Mouse (Mus musculus) bone marrow, adult 2 months (tissue): ENCODE results near the gene Tmem170. TPM values are rescaled to one million over a fixed set of nuclear protein-coding genes. Genes with fewer than 3 reads are reported as not detected.

Experiments
- H3K27ac ChIP-seq: fragments of 200-500 bp; 2 replicates; pipeline ENCODE4 v1.5.1; 2012; ENCODE audit warnings: low read depth, mild to moderate bottlenecking, control low read depth, inconsistent platforms, low read length; ENCODE audit not compliant: control insufficient read depth, poor library complexity, insufficient read depth
- H3K4me1 ChIP-seq: fragments of 200-500 bp; 2 replicates; pipeline ENCODE4 v1.6.1; 2011; ENCODE audit warnings: low read length; ENCODE audit not compliant: control insufficient read depth, insufficient read depth
- H3K4me3 ChIP-seq: fragments of 200-500 bp; replicated peaks from 2 replicates; pipeline ENCODE3; 2011; ENCODE audit warnings: mild to moderate bottlenecking, low read depth, low read length, control low read depth; ENCODE audit not compliant: control insufficient read depth
- CTCF ChIP-seq: fragments of 200-500 bp; IDR thresholded peaks from 2 replicates; pipeline ENCODE4 v1.5.1; 2011; ENCODE audit warnings: low read length, control low read depth; ENCODE audit not compliant: control insufficient read depth, insufficient read depth
- POLR2A ChIP-seq: fragments of 200-500 bp; IDR thresholded peaks from 2 replicates; pipeline ENCODE4 v1.6.1; 2011; ENCODE audit warnings: low read depth, mild to moderate bottlenecking, control low read depth, low read length, borderline replicate concordance; ENCODE audit not compliant: control insufficient read depth
- WGBS: fragments of 180-500 bp; shearing (Covaris S2); methylation state at CpG from one replicate; pipeline ENCODE4 v1.1.7; 2018; 5-methylcytosine and 5-hydroxymethylcytosine counted together
- polyA plus RNA-seq: library from polyadenylated mRNA; stranded (reverse); fragments of >200 nt; gene quantifications from 2 replicates; pipeline ENCODE4 v1.2.4, GENCODE M21; 2011; ENCODE audit warnings: low replicate concordance; ENCODE audit not compliant: missing spikeins, insufficient read depth, insufficient read length

The Tmem170 gene
- polyA plus RNA-seq, 1 experiment: 5.0 TPM

DNA sequence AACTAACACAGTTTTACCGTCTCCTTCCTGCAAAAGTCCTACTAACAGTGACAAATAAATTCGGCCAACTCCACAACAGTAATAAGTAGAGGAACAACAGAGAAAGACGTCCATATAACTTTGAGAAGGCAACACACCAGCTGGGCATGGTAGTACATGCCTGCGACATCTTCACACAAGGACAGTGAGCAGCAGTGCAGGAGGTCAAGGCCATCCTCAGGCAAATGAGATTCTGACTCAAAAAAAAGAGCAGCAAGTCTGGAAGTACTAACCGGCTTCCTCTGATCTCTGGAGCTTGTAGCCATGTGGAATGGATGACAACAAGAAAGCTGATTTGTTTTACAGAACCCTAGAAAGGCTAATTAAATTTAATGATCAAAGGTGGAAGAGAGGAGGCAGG is 43.6 kb downstream of the Tmem170 start:
- no peak for TF ChIP-seq POLR2A
- no peak for TF ChIP-seq CTCF
- Histone ChIP-seq H3K4me3 (no peak overlapping the region), H3K27ac (no peak overlapping the region), H3K4me1 (no peaks in the 10 kb centered on the region)
- WGBS: 92% methylated on average over 5 of the region's 5 CpGs

DNA sequence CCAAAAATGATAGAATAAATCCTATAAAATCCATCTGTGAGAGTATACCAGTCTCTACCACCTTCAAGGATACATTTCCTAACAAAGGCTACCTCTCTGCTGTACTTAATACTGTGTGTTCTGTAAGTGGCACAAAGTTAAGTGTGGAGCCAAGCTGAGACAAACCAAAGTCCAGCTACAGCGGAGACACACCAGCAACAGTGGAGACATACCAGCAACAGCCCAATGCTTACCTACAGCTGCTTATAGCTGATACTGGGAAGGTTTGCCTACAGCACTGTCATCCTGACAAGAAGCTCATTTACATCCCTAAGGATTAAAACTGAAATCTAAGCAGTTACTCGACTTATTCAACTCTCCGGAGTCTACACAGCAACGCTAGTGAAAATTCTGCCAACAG is 44.6 kb downstream of the Tmem170 start:
- H3K4me1 ChIP-seq: no peaks in the 10 kb centered on the region
- H3K27ac ChIP-seq: no peak overlapping the region
- TF ChIP-seq CTCF (no peak), POLR2A (no peak)
- WGBS: 95% methylated on average over 4 of the region's 4 CpGs
- H3K4me3 ChIP-seq: no peak overlapping the region

DNA sequence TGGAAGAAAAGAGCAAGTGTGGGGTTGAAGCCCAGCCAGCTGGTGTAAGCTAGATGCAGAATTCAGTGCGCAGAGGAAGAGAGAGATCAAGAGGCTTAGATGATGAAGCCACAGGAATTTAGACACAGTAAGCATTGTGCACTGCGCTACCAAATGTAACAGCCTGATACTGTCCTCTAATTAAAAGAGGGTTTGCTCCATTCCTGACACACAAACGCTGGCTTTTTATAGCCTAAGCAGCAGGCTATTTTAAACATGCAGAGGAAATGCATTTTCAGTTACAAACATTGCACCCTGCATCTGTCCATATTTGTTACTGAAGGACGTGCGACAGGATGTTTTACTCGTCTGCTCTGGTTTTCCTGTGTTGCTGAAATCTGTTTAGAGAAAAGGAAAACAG is 48.0 kb downstream of the Tmem170 start:
- WGBS: 85% methylated on average over 6 of the region's 6 CpGs
- H3K27ac ChIP-seq: no peak overlapping the region
- H3K4me3 ChIP-seq: no peak overlapping the region
- no peaks in the 10 kb centered on the region for H3K4me1 ChIP-seq
- TF ChIP-seq CTCF (no peak), POLR2A (no peak)

DNA sequence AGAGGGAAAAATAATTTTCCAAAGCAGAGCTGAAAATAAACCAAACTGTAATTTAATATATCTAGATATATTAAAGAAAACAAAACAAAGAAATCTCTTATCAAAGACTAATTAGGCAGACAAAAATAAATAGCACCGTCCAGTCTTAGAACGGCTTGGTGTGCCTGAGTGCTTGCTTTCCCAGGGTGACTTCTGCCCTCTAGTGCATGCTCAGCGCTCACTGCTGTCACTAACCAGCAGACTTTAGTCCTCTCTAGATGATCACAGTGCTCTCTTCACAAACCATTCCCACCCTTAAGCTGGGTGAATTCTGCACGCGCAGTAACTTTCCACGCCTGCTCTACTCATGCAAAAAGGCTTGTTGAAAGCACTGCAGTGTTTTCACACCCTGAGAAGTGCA is 51.3 kb downstream of the Tmem170 start:
- WGBS: 82% methylated on average over 6 of the region's 6 CpGs
- no peak overlapping the region for H3K4me3 ChIP-seq
- TF ChIP-seq CTCF (peak; percentile 57), POLR2A (no peak)
- peaks cover 6% of the 10 kb centered on the region for H3K4me1 ChIP-seq
- no peak overlapping the region for H3K27ac ChIP-seq

DNA sequence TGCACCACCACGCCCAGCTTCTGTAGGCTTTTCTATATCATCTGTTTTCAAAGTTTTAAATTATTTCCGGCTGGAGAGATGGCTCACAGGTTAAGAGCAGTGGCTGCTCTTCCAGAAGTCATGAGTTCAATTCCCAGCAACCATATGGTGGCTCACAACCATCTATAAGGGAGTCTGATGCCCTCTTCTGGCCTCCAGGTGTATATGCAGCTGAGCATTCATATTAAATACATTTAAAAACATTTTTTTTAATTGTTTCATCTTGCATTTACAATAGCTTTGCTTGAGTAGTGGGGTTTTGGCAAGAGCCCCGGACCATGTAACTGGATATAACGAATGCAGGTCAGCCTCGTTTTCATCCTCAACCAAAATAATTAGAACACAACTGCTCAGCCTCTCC is 52.2 kb downstream of the Tmem170 start:
- TF ChIP-seq POLR2A: no peak
- TF ChIP-seq CTCF: no peak
- 79% methylated on average over 5 of the region's 5 CpGs for WGBS

DNA sequence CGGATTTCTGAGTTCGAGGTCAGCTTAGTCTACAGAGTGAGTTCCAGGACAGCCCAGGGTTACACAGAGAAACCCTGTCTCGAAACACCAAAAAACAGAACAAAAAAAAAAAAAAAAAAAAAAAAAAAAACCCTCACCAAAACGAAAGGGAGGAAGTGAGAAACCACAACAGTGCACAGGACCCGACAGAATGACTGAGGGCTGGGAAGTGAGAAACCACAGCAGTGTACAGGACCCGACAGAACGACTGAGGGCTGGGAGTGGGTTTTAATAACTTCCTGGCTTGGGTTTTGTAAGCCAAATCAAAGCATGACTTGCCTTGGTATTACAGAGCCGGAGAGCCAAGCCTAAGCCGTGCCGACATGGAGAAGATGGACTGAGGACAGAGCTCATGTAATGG is 55.4 kb downstream of the Tmem170 start:
- no peak overlapping the region for H3K4me3 ChIP-seq
- TF ChIP-seq POLR2A (no peak), CTCF (no peak)
- no peak overlapping the region for H3K27ac ChIP-seq
- peaks cover 7% of the 10 kb centered on the region for H3K4me1 ChIP-seq
- 7% methylated on average over 10 of the region's 10 CpGs for WGBS

More for the DNA sequence above, 52.2 kb downstream of the Tmem170 start:
- Histone ChIP-seq H3K27ac (no peak overlapping the region), H3K4me3 (no peak overlapping the region), H3K4me1 (peaks cover 7% of the 10 kb centered on the region)

DNA sequence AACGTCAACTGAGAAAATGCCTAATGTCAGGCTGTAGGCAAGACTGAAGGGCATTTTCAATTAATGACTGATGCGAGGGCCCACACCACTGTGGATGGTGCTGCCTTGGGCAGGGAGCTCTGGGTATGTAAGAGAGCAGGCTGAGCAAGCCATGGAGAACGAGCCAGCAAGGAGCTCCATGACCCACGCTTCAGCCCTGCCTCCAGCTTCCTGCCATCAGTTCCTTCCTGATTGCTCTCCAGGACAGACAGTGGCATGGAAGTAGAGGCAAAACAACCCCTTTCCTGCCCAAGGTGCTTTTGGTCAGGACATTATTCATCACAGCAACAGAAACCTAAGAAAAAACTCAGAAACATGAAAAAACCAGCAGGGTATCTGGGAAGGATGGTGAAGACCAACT is 55.9 kb downstream of the Tmem170 start:
- Histone ChIP-seq H3K27ac (no peak overlapping the region), H3K4me3 (no peak overlapping the region), H3K4me1 (peaks cover 7% of the 10 kb centered on the region)
- WGBS: 48% methylated on average over 4 of the region's 4 CpGs
- TF ChIP-seq POLR2A (no peak), CTCF (no peak)

DNA sequence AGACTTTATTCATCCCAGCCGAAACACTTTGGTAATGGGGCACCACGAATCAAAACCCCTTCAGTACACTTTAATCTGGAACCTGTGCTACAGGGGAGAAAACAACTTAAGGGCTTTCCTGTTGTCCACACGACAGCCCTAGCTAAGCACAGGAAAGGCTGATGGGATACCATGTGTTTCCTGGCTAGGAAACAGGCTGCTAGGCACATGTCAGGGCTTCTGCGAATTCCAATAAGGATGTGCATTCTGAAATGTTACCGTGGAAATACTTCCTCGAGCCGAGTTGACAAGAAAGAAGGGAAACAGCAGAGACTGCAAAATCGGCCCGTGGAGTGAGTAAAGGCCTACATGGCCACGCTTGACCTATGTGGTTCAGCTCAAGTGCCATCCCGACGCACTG is 56.5 kb downstream of the Tmem170 start:
- 73% methylated on average over 12 of the region's 12 CpGs for WGBS
- no peak for TF ChIP-seq POLR2A
- TF ChIP-seq CTCF: no peak
- Histone ChIP-seq H3K4me3 (no peak overlapping the region), H3K4me1 (peaks cover 7% of the 10 kb centered on the region), H3K27ac (0 out of 2 replicates have a peak overlapping the region, but pooled peaks have one; percentile 13)

DNA sequence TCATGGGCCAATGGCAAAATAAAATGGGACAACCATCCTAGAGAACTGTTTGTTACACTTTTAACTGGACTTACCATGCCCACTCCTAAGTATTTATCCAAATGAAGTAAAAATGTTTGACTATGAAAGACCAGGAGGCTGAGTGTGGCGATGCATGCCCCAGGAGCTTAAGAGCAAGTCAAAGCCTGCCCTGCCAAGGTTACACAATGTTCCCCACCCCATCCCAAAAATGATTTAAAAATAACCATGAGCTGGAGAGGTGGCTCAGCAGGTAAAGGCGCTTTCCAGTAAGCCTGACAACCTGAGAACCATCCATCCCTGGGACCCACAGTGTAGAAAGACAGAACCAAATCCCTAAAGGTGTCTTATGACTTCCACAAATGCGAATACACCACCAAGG is 58.0 kb downstream of the Tmem170 start:
- H3K27ac ChIP-seq: no peak overlapping the region
- H3K4me3 ChIP-seq: no peak overlapping the region
- H3K4me1 ChIP-seq: peaks cover 7% of the 10 kb centered on the region
- TF ChIP-seq POLR2A (no peak), CTCF (no peak)
- WGBS: 88% methylated on average over 3 of the region's 3 CpGs
